Mouse (Mus musculus) MEL (cell line): ENCODE measurements at regions not wholly inside any gene's neighbourhood (a gene's known extent, or its start where the extent isn't known, plus 50 kb on each side); places are given as distances from the start of the nearest gene placed in this dataset.

Source experiments
- CTCF ChIP-seq, 3 experiments: IDR thresholded peaks in 2 of 3; conservative IDR thresholded peaks in 1 of 3; 2 replicates each; pipeline ENCODE4 v1.5.1; 2011 to 2012; ENCODE audit warnings: low read length in 3 of 3, low read depth in 2 of 3, mild to moderate bottlenecking in 2 of 3, improper control_type of control experiment in 1 of 3, inconsistent platforms in 1 of 3, mixed read lengths in 1 of 3, moderate library complexity in 1 of 3; ENCODE audit not compliant: control insufficient read depth in 1 of 3, insufficient read depth in 1 of 3, poor library complexity in 1 of 3, severe bottlenecking in 1 of 3
- ETS1 ChIP-seq: IDR thresholded peaks from 2 replicates; pipeline ENCODE4 v1.6.1; 2012; ENCODE audit warnings: low read depth, mild to moderate bottlenecking, inconsistent platforms, low read length, improper control_type of control experiment, moderate library complexity
- MAX ChIP-seq: IDR thresholded peaks from 2 replicates; pipeline ENCODE4 v1.6.1; 2011; ENCODE audit warnings: low read length, improper control_type of control experiment
- NRF1 ChIP-seq: IDR thresholded peaks from 2 replicates; pipeline ENCODE4 v1.6.1; 2014; ENCODE audit warnings: low read depth, mild to moderate bottlenecking, inconsistent platforms, low read length, improper control_type of control experiment, moderate library complexity; ENCODE audit not compliant: poor library complexity, insufficient read depth, severe bottlenecking
- UBTF ChIP-seq: IDR thresholded peaks from 2 replicates; pipeline ENCODE4 v1.6.1; 2012; ENCODE audit warnings: low read depth, mild to moderate bottlenecking, inconsistent platforms, low read length, improper control_type of control experiment, moderate library complexity, borderline replicate concordance; ENCODE audit not compliant: insufficient read depth
- USF2 ChIP-seq, 2 experiments: IDR thresholded peaks; 2 replicates each; pipeline ENCODE4 v1.6.1; 2011 to 2012; ENCODE audit warnings: improper control_type of control experiment in 2 of 2, low read length in 2 of 2, borderline replicate concordance in 1 of 2, inconsistent platforms in 1 of 2, low read depth in 1 of 2, mild to moderate bottlenecking in 1 of 2; ENCODE audit not compliant: insufficient read depth in 1 of 2

DNA sequence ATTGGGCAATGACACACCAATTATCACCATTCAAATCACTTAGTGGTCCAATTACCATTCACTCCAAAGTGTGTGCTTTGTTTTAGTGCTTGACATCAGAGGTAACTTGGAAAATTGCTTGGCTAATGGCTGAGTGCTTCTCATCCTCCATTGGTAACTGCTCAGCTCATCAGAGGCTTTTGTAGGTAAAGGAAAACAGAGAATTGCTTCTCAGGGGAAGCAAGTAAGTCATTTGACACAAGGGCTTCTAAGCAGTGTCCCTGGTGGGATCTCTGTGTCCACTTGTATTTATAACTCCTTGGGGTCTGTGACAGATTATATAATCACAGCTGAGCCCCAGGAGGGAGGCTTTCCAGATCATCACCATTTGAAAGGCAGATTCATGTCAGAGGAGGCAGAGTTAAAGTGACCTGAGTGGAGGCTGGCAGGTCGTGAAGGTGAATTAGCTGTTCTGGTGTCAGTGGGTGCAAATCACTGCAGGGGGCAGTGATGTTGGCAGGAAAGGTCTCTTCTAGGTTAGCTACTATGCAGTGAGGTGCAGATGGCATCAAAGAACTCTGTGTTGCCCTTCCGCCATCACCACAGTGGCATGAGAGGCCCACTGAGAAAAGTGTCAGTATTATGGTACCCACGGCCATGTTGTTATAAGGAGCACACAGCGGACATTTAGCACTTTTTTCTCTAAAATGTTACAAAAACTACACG lies 184.7 kb downstream of the Frk start:
- TF ChIP-seq UBTF (no peak), ETS1 (no peak), NRF1 (no peak), MAX (no peak), USF2 (IDR thresholded peaks at IDR 0.05; ENCODE audit: borderline replicate concordance in 1 of 2, insufficient read depth in 1 of 2, low read depth in 1 of 2, low read length in 2 of 2) (no peak), CTCF (IDR thresholded peaks at IDR 0.05 in 2 of 3, conservative IDR thresholded peaks at IDR 0.05 in 1 of 3; ENCODE audit: control insufficient read depth in 1 of 3, insufficient read depth in 1 of 3, low read depth in 2 of 3, low read length in 3 of 3, poor library complexity in 1 of 3, severe bottlenecking in 1 of 3) (no peak)
